Mouse (Mus musculus): ENCODE measurements around the gene Osbpl9.

DNA sequence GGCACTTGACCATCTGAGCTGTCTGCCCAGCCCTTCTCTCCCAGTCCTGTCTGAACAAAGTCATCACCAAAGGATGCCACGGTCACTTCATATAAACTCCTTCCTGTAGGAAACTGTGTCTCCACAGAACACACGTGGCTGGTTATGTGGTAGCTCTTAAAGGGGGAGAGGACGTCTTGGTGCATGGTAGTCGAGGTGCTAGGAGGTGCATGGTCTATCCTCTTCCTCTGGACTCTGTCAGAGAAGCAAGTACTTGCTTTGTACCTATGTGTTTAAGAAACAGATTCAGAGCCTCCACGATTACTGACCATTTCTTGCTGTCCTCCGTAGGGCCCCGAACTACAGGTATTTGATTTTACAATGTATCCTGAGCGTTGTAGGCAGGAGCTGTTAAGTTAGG lies 144.4 kb downstream of the Osbpl9 start:
- no peak for TF ChIP-seq USF1 (IDR thresholded peaks at IDR 0.05; ENCODE audit: low read depth)
- TF ChIP-seq POLR2A (IDR thresholded peaks at IDR 0.05; ENCODE audit: insufficient read length, low read depth): no peak
- TF ChIP-seq MAX (IDR thresholded peaks at IDR 0.05; ENCODE audit: low read depth): no peak
- TF ChIP-seq CEBPB (IDR thresholded peaks at IDR 0.05; ENCODE audit: insufficient read depth, poor library complexity, severe bottlenecking): no peak
